Mouse (Mus musculus) heart, embryonic 14.5 days (tissue): ENCODE measurements around the gene Shb. TPM values are rescaled to one million over a fixed set of nuclear protein-coding genes. Genes with fewer than 3 reads are reported as not detected.

ENCODE experiments used
- ATAC-seq: fragments of 200-750 bp; cut with Nextera tagmentation; 2 replicates; pipeline ENCODE4 v1.8.0; 2017; ENCODE audit warnings: low read depth, moderate TSS enrichment; ENCODE audit not compliant: insufficient number of reproducible peaks, insufficient read depth, low FRiP score
- H3K27ac ChIP-seq, 2 experiments: fragments of 200-500 bp in 1 of 2; fragments of 300-500 bp in 1 of 2; sonication (generic) in 1 of 2; replicated peaks in 1 of 2; 2 replicates each; pipeline ENCODE4 v1.5.1; 2012 to 2014; ENCODE audit warnings: low read depth in 2 of 2, low read length in 2 of 2, control low read depth in 1 of 2, mild to moderate bottlenecking in 1 of 2, mixed read lengths in 1 of 2; ENCODE audit not compliant: control insufficient read depth in 1 of 2, insufficient read depth in 1 of 2
- H3K27me3 ChIP-seq: fragments of 300-500 bp; sonication (generic); 2 replicates; pipeline ENCODE4 v1.6.1; 2014; ENCODE audit warnings: mild to moderate bottlenecking, low read length, control low read depth; ENCODE audit not compliant: control insufficient read depth, insufficient read depth
- H3K36me3 ChIP-seq: fragments of 300-500 bp; sonication (generic); 2 replicates; pipeline ENCODE4 v1.6.1; 2014; ENCODE audit warnings: mild to moderate bottlenecking, control low read depth, low read length, mixed read lengths; ENCODE audit not compliant: control insufficient read depth, insufficient read depth
- H3K4me1 ChIP-seq, 2 experiments: fragments of 200-500 bp in 1 of 2; fragments of 300-500 bp in 1 of 2; sonication (generic) in 1 of 2; 2 replicates each; pipeline ENCODE4 v1.6.1; 2012 to 2014; ENCODE audit warnings: low read length in 2 of 2, control low read depth in 1 of 2, mixed read lengths in 1 of 2; ENCODE audit not compliant: control insufficient read depth in 2 of 2, insufficient read depth in 2 of 2
- H3K4me2 ChIP-seq: fragments of 300-500 bp; sonication (generic); 2 replicates; pipeline ENCODE4 v1.6.1; 2014; ENCODE audit warnings: mild to moderate bottlenecking, low read length
- H3K4me3 ChIP-seq, 2 experiments: fragments of 200-500 bp in 1 of 2; fragments of 300-500 bp in 1 of 2; sonication (generic) in 1 of 2; 2 replicates each; pipeline ENCODE4 v1.5.1; 2012 to 2014; ENCODE audit warnings: low read length in 2 of 2, mild to moderate bottlenecking in 2 of 2, control low read depth in 1 of 2, low read depth in 1 of 2, moderate library complexity in 1 of 2; ENCODE audit not compliant: control insufficient read depth in 1 of 2, insufficient read depth in 1 of 2
- H3K9ac ChIP-seq: fragments of 300-500 bp; sonication (generic); 2 replicates; pipeline ENCODE4 v1.6.1; 2014; ENCODE audit warnings: mild to moderate bottlenecking, low read length
- H3K9me3 ChIP-seq: fragments of 300-500 bp; sonication (generic); 2 replicates; pipeline ENCODE4 v1.6.1; 2016; ENCODE audit warnings: low read length, control low read depth; ENCODE audit not compliant: control insufficient read depth
- WGBS: fragments of 180-500 bp; shearing (Covaris S2); extraction: QIAGEN DNeasy Blood & Tissue Kit; methylation state at CpG from one replicate; pipeline ENCODE4 v1.1.7; 2014; 5-methylcytosine and 5-hydroxymethylcytosine counted together
- polyA plus RNA-seq: library from polyadenylated mRNA; unstranded; fragments of >200 nt; fragmentation: Nextera tagmentation; extraction: Ambion mirVana; gene quantifications from 2 replicates; pipeline ENCODE4 v1.2.1, GENCODE M21; 2014

The Shb gene
- polyA plus RNA-seq, 1 experiment from 2014 or later = 19.0 TPM

- Histone ChIP-seq H3K9me3 (no peaks in the 10 kb centered on the region), H3K27ac (peak overlapping the region; percentile 68 to 87), H3K27me3 (no peaks in the 10 kb centered on the region), H3K9ac (peak overlapping the region; percentile 41), H3K4me1 (peaks cover 88 to 99% of the 10 kb centered on the region in 2 experiments), H3K4me2 (0 out of 2 replicates have a peak overlapping the region, but pooled peaks have one; percentile 1), H3K4me3 (no peak overlapping the region), H3K36me3 (no peaks in the 10 kb centered on the region)
- WGBS = 35% methylated on average over 8 of the region's 8 CpGs
- ATAC-seq = no peak
Observed at GRCm38 (mm10) chr4:45495531-45496201, 36.6 kb downstream of the Shb start.

DNA sequence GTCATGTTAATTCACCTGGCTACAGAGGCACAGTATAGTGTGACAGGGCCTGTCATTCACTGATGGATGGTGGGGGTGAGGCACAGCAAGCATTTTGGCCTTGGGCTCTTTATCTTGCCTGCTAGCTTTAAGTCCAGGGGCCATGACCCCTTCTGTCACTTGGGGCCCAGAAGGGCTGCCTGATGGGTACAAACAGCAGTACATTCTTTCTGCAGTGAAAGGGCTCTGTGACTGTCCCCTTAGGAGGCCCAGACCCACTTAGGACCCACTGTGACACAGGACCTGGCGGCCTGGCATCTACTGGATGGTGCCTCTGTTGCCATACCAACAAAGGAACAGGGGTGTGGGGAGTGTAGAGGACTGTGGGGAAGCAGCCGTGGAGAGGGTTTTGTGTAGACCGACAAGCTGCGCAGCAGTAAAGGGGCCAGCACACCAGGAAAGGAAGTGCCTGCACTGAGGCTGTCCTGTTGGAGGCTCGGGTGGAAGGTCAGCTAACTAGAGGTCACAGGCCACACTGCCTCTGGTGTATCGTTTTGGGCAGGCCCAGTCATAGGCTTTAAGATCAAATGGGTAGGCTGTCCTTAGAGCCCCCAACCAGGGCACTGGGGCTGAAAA, 38.4 kb downstream of the Shb start:
- Histone ChIP-seq H3K9me3 (no peaks in the 10 kb centered on the region), H3K9ac (peak overlapping the region; percentile 35; the same call in 1 of the 2 replicates), H3K4me2 (peak overlapping the region; percentile 50), H3K4me1 (peaks cover 89 to 99% of the 10 kb centered on the region in 2 experiments), H3K27me3 (no peaks in the 10 kb centered on the region), H3K36me3 (no peaks in the 10 kb centered on the region), H3K27ac (peak overlapping the region; percentile 79 to 87), H3K4me3 (no peak overlapping the region)
- WGBS = 25% methylated on average over 6 of the region's 6 CpGs
- ATAC-seq = no peak

GRCm38 (mm10) chr4:45493118-45493517, 39.2 kb downstream of the Shb start:
- H3K9me3 ChIP-seq = no peaks in the 10 kb centered on the region
- WGBS = 10% methylated on average over 7 of the region's 7 CpGs
- peaks cover 6% of the 10 kb centered on the region; the same call in 1 of the 2 replicates for H3K36me3 ChIP-seq
- H3K27ac ChIP-seq = peak overlapping the region; percentile 79 to 87
- ATAC-seq = no peak
- peaks cover 87 to 99% of the 10 kb centered on the region in 2 experiments for H3K4me1 ChIP-seq
- H3K27me3 ChIP-seq = no peaks in the 10 kb centered on the region
- peak overlapping the region; percentile 50 for H3K4me2 ChIP-seq
- peak overlapping the region; percentile 56 for H3K9ac ChIP-seq
- no peak overlapping the region for H3K4me3 ChIP-seq

DNA sequence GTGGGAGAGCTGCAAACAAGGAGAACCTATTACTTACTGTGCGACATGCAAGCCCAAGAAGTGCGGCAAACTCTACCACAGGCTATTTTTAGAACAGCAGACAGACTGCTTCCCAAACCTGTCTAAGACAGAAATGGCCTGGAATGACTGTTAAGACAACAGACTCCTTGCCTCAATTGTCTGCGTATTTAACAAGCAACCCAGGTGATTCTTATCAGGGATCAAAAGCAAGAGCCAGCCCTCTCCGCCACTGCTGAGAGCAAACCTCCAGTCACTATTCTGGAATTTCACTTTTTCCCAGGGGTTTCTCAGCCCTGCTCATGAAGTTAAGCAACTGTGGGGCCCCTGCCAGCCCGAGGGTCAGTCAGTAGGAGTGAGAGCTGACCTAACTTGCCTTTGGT, 39.6 kb downstream of the Shb start:
- H3K27me3 ChIP-seq = no peaks in the 10 kb centered on the region
- peak overlapping the region; percentile 56 for H3K9ac ChIP-seq
- H3K36me3 ChIP-seq = peaks cover 8% of the 10 kb centered on the region; the same call in 1 of the 2 replicates
- no peak for ATAC-seq
- H3K27ac ChIP-seq = peak overlapping the region; percentile 79 to 87
- H3K4me1 ChIP-seq = peaks cover 84 to 99% of the 10 kb centered on the region in 2 experiments
- 10% methylated on average over 5 of the region's 5 CpGs for WGBS
- H3K4me3 ChIP-seq = 0 out of 4 replicates have a peak overlapping the region, but pooled peaks of 1 of the 2 experiments have one; percentile 1
- H3K9me3 ChIP-seq = no peaks in the 10 kb centered on the region
- peak overlapping the region; percentile 50 for H3K4me2 ChIP-seq

DNA sequence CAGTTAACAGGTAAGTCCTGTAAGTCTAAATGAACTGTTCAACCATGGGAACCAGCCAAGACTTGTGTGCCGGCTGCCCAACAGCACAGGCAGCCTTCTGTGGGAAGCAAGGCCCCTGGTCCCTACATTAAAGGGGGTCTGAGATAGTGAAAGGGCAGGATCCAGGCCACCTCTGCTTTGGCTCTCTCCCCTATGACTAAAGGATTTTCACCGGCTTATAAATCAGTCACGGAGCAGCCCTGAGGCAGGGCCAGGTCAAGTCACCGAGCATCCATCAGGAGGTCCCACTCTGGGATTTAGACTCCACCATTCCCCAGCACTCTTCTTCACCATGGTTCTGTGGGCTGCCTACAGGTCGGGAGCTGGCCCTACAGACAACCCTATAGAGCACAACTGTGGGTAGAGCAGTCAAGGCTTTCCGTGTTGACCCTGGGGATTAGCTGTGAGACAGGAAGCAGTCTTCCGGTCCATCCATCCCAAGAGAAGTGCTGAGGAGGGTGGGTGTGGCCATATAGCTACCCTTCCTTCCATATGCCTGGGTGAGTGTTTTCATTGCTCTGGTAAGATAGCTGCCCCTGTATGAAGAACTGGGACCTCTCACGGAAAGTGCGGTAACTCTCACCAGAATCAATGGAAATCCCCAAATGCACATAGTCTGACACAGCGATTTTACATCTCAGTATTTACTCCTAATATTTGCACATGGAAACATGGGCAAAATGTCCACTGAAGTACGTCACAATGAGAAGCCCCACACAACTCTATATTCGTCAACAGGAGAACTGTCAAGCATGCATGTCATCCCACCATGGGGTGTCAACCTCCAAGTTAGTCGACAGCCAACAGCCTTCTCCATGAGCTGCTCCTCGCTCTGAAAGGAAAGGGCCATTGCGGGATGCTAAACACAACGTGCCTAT, 40.3 kb downstream of the Shb start:
- H3K27ac ChIP-seq = peak overlapping the region; percentile 79 to 92
- 40% methylated on average over 16 of the region's 16 CpGs for WGBS
- peak overlapping the region; percentile 50 for H3K4me2 ChIP-seq
- no peaks in the 10 kb centered on the region for H3K27me3 ChIP-seq
- H3K4me3 ChIP-seq = 0 out of 4 replicates have a peak overlapping the region, but pooled peaks of 1 of the 2 experiments have one; percentile 1
- H3K4me1 ChIP-seq = peaks cover 81 to 96% of the 10 kb centered on the region in 2 experiments
- no peaks in the 10 kb centered on the region for H3K9me3 ChIP-seq
- peaks cover 12% of the 10 kb centered on the region; the same call in 1 of the 2 replicates for H3K36me3 ChIP-seq
- H3K9ac ChIP-seq = peak overlapping the region; percentile 56
- ATAC-seq = no peak

- WGBS = 57% methylated on average over 6 of the region's 6 CpGs
- H3K4me1 ChIP-seq = peaks cover 74 to 92% of the 10 kb centered on the region in 2 experiments
- peak overlapping the region; percentile 47; the same call in 1 of the 2 replicates for H3K9ac ChIP-seq
- H3K4me3 ChIP-seq = no peak overlapping the region
- H3K4me2 ChIP-seq = no peak overlapping the region
- no peaks in the 10 kb centered on the region for H3K27me3 ChIP-seq
- peaks cover 18% of the 10 kb centered on the region; the same call in 1 of the 2 replicates for H3K36me3 ChIP-seq
- H3K9me3 ChIP-seq = no peaks in the 10 kb centered on the region
- peak overlapping the region in 1 of 2 experiments; percentile 92; a peak in 1 of 4 replicates for H3K27ac ChIP-seq
- ATAC-seq = no peak
Observed at GRCm38 (mm10) chr4:45491119-45491679, 41.1 kb downstream of the Shb start.
